Mouse (Mus musculus) spleen, embryonic (tissue): ENCODE data around the gene Col4a3.

Source experiments
- CTCF ChIA-PET: fragments of 350-600 bp; sonication (Branson Sonifier 250); formaldehyde crosslinking; loops from one replicate; lab custom pipeline; 2022; lab: Charles Lee

The Col4a3 gene

GRCm38 (mm10) chr1:82605856-82606255 is 19.1 kb downstream of the Col4a3 start:
- CTCF ChIA-PET: no interaction called here

GRCm38 (mm10) chr1:82608646-82609262 is 22.0 kb downstream of the Col4a3 start:
- CTCF ChIA-PET: no interaction called here

GRCm38 (mm10) chr1:82612061-82612660 is 25.4 kb downstream of the Col4a3 start:
- CTCF ChIA-PET: no interaction called here

- CTCF ChIA-PET: no interaction called here
These were observed 31.3 kb downstream of the Col4a3 start for GRCm38 (mm10) chr1:82618001-82618400.

- CTCF ChIA-PET: no interaction called here
These were observed 31.9 kb downstream of the Col4a3 start for GRCm38 (mm10) chr1:82618592-82618991.

- CTCF ChIA-PET: no interaction called here
These were observed 33.3 kb downstream of the Col4a3 start for GRCm38 (mm10) chr1:82619981-82620380.

- CTCF ChIA-PET: no interaction called here
These were observed 38.2 kb downstream of the Col4a3 start for GRCm38 (mm10) chr1:82624934-82625333.

GRCm38 (mm10) chr1:82625474-82625873 is 38.8 kb downstream of the Col4a3 start:
- CTCF ChIA-PET: no interaction called here

- CTCF ChIA-PET: no interaction called here
These were observed 40.9 kb downstream of the Col4a3 start for GRCm38 (mm10) chr1:82627652-82628051.

- CTCF ChIA-PET: no interaction called here
These were observed 42.8 kb downstream of the Col4a3 start for GRCm38 (mm10) chr1:82629495-82629894.

- CTCF ChIA-PET: no interaction called here
These were observed 44.6 kb downstream of the Col4a3 start for GRCm38 (mm10) chr1:82631169-82631792.

- CTCF ChIA-PET: interaction anchor here (0.5 kb wide), 1 partner anchor 979 kb away, joined by 3 read pairs; no protein-coding TSS in a partner anchor
These were observed 48.0 kb downstream of the Col4a3 start for GRCm38 (mm10) chr1:82634545-82635253.

GRCm38 (mm10) chr1:82635254-82635620 is 48.5 kb downstream of the Col4a3 start:
- CTCF ChIA-PET: interaction anchor here (0.5 kb wide), 1 partner anchor 979 kb away, joined by 3 read pairs; no protein-coding TSS in a partner anchor

GRCm38 (mm10) chr1:82636321-82636720 is 49.6 kb downstream of the Col4a3 start:
- CTCF ChIA-PET: no interaction called here

GRCm38 (mm10) chr1:82637414-82637813 is 50.7 kb downstream of the Col4a3 start:
- CTCF ChIA-PET: no interaction called here

- CTCF ChIA-PET: no interaction called here
These were observed 51.7 kb downstream of the Col4a3 start for GRCm38 (mm10) chr1:82638428-82638827.

- CTCF ChIA-PET: no interaction called here
These were observed 54.7 kb downstream of the Col4a3 start for GRCm38 (mm10) chr1:82641316-82641987.

- CTCF ChIA-PET: no interaction called here
These were observed 61.3 kb downstream of the Col4a3 start for GRCm38 (mm10) chr1:82647989-82648388.

- CTCF ChIA-PET: no interaction called here
These were observed 64.1 kb downstream of the Col4a3 start for GRCm38 (mm10) chr1:82650868-82651267.

- CTCF ChIA-PET: no interaction called here
These were observed 67.3 kb downstream of the Col4a3 start for GRCm38 (mm10) chr1:82654046-82654445.

- CTCF ChIA-PET: no interaction called here
These were observed 69.7 kb downstream of the Col4a3 start for GRCm38 (mm10) chr1:82656452-82656851.

- CTCF ChIA-PET: no interaction called here
These were observed 75.5 kb downstream of the Col4a3 start for GRCm38 (mm10) chr1:82662269-82662668.
